Mouse (Mus musculus): ENCODE measurements around the gene Stt3b. TPM values are rescaled to one million over a fixed set of nuclear protein-coding genes. Genes with fewer than 3 reads are reported as not detected.
A peak's percentile ranks its signal among the peaks of the same experiment; 100 is the strongest.

Gene Stt3b
- polyA plus RNA-seq, 1 experiment from 2014 or later = 56.6 TPM

GRCm38 (mm10) chr9:115220466-115220865 lies 89.8 kb downstream of the Stt3b start:
- no peak overlapping the region for H3K4me2 ChIP-seq (replicated peaks; ENCODE audit: low read depth, low read length)
- H3K4me1 ChIP-seq (ENCODE audit: insufficient read depth, low read depth, low read length) = peaks cover 4% of the 10 kb centered on the region; the same call in 1 of the 2 replicates
- H3K27ac ChIP-seq (ENCODE audit: low read length) = no peak overlapping the region
- no peaks in the 10 kb centered on the region for H3K36me3 ChIP-seq (ENCODE audit: insufficient read depth, low read length)
- H3K9me3 ChIP-seq (ENCODE audit: low read length) = no peaks in the 10 kb centered on the region
- no peak for TF ChIP-seq EP300 (IDR thresholded peaks at IDR 0.05)
- TF ChIP-seq CTCF (IDR thresholded peaks at IDR 0.05) = no peak
- ATAC-seq (no peak), DNase-seq (ENCODE audit: low spot score) (no peak)
- H3K9ac ChIP-seq (replicated peaks; ENCODE audit: low read depth) = no peak overlapping the region
- H3K4me3 ChIP-seq (ENCODE audit: low read depth, low read length) = no peak overlapping the region
- H3K27me3 ChIP-seq (replicated peaks; ENCODE audit: insufficient read depth, low read length) = no peaks in the 10 kb centered on the region
- 64% methylated on average over 7 of the region's 7 CpGs for WGBS

DNA sequence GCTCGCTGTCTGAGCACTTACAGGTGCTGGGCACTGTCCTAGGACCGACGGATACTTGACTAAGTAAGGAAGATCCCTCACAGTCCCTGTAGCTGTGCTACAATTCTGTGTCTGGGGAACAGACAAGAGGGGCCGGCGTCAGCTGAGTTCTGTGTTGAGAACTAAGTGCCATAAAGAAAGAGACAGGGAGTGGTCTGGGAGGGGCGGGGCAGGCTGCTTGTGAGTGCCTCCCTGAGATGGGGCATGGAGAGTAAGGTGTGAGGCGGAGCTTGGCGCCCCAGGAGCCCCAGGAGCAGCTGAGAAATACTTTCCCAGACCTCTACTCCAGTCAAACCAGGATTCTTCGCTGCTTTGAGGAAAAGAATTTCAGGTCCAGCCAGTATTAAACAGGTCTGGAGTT lies 92.2 kb downstream of the Stt3b start:
- no peaks in the 10 kb centered on the region for H3K36me3 ChIP-seq (ENCODE audit: insufficient read depth, low read length)
- 31% methylated on average over 9 of the region's 9 CpGs for whole genome bisulfite sequencing
- no peaks in the 10 kb centered on the region for H3K27me3 ChIP-seq (replicated peaks; ENCODE audit: insufficient read depth, low read length)
- peak; percentile 52 for ATAC-seq
- H3K4me1 ChIP-seq (ENCODE audit: insufficient read depth, low read depth, low read length) = peaks cover 11% of the 10 kb centered on the region; the same call in 1 of the 2 replicates
- TF ChIP-seq CTCF (IDR thresholded peaks at IDR 0.05) (no peak), EP300 (IDR thresholded peaks at IDR 0.05) (no peak)
- no peak overlapping the region for H3K27ac ChIP-seq (ENCODE audit: low read length)
- H3K9ac ChIP-seq (replicated peaks; ENCODE audit: low read depth) = no peak overlapping the region
- H3K4me3 ChIP-seq (ENCODE audit: low read depth, low read length) = no peak overlapping the region
- no peak overlapping the region for H3K4me2 ChIP-seq (replicated peaks; ENCODE audit: low read depth, low read length)
- H3K9me3 ChIP-seq (ENCODE audit: low read length) = no peaks in the 10 kb centered on the region; the same call in 1 of the 2 replicates
- peak; percentile 58 for DNase-seq (ENCODE audit: low spot score)

GRCm38 (mm10) chr9:115215830-115216701 lies 94.2 kb downstream of the Stt3b start:
- H3K4me2 ChIP-seq (replicated peaks; ENCODE audit: low read depth, low read length) = no peak overlapping the region
- H3K4me1 ChIP-seq (ENCODE audit: insufficient read depth, low read depth, low read length) = peaks cover 11% of the 10 kb centered on the region; the same call in 1 of the 2 replicates
- WGBS = 41% methylated on average over 20 of the region's 21 CpGs
- H3K36me3 ChIP-seq (ENCODE audit: insufficient read depth, low read length) = no peaks in the 10 kb centered on the region
- no peak overlapping the region for H3K27ac ChIP-seq (ENCODE audit: low read length)
- no peak for TF ChIP-seq CTCF (IDR thresholded peaks at IDR 0.05)
- TF ChIP-seq EP300 (IDR thresholded peaks at IDR 0.05) = no peak
- no peak overlapping the region for H3K9ac ChIP-seq (replicated peaks; ENCODE audit: low read depth)
- no peaks in the 10 kb centered on the region; the same call in 1 of the 2 replicates for H3K9me3 ChIP-seq (ENCODE audit: low read length)
- peak; percentile 70 for DNase-seq (ENCODE audit: low spot score)
- ATAC-seq = peak; percentile 66
- no peaks in the 10 kb centered on the region for H3K27me3 ChIP-seq (replicated peaks; ENCODE audit: insufficient read depth, low read length)
- H3K4me3 ChIP-seq (ENCODE audit: low read depth, low read length) = no peak overlapping the region

- Histone ChIP-seq H3K4me3 (ENCODE audit: low read depth, low read length) (no peak overlapping the region), H3K9ac (replicated peaks; ENCODE audit: low read depth) (no peak overlapping the region), H3K27ac (ENCODE audit: low read length) (no peak overlapping the region), H3K4me2 (replicated peaks; ENCODE audit: low read depth, low read length) (no peak overlapping the region), H3K36me3 (ENCODE audit: insufficient read depth, low read length) (no peaks in the 10 kb centered on the region), H3K27me3 (replicated peaks; ENCODE audit: insufficient read depth, low read length) (no peaks in the 10 kb centered on the region), H3K9me3 (ENCODE audit: low read length) (no peaks in the 10 kb centered on the region; the same call in 1 of the 2 replicates), H3K4me1 (ENCODE audit: insufficient read depth, low read depth, low read length) (peaks cover 11% of the 10 kb centered on the region; the same call in 1 of the 2 replicates)
- TF ChIP-seq CTCF (IDR thresholded peaks at IDR 0.05) (peak; percentile 39), EP300 (IDR thresholded peaks at IDR 0.05) (no peak)
- DNase-seq (ENCODE audit: low spot score) (peak; percentile 40), ATAC-seq (peak; percentile 34)
- 21% methylated on average over 7 of the region's 7 CpGs for WGBS
Observed at GRCm38 (mm10) chr9:115214572-115215571, 95.3 kb downstream of the Stt3b start.

DNA sequence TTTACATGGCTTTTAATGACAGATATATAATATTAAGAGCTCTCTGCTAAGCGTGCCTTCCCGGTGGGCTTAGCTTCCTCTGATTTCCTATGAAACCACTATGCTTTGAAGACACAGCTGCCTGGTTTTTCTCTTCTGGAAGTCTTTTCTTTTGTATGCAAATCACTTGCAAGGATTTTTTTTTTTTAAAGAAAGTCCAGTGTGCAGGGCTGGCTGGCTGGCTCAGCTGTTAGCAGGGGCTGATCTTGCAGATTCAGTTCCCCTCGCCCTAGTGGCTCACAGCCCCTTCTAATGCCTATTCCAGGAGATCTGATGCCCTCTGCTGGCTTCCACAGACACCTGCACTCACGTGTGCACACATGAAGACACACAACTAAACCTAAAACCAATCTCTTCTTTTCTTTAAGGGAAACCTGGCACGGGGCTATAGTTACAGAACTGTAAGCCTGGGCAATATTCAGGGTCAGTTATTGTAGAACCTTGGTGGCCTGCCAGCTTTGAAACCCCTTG lies 96.4 kb downstream of the Stt3b start:
- H3K4me3 ChIP-seq (ENCODE audit: low read depth, low read length) = no peak overlapping the region
- H3K27me3 ChIP-seq (replicated peaks; ENCODE audit: insufficient read depth, low read length) = no peaks in the 10 kb centered on the region
- no peak overlapping the region for H3K4me2 ChIP-seq (replicated peaks; ENCODE audit: low read depth, low read length)
- no peaks in the 10 kb centered on the region; the same call in 1 of the 2 replicates for H3K9me3 ChIP-seq (ENCODE audit: low read length)
- TF ChIP-seq CTCF (IDR thresholded peaks at IDR 0.05) = peak; percentile 28; the same call in 1 of the 2 replicates
- no peak for TF ChIP-seq EP300 (IDR thresholded peaks at IDR 0.05)
- H3K4me1 ChIP-seq (ENCODE audit: insufficient read depth, low read depth, low read length) = peaks cover 11% of the 10 kb centered on the region; the same call in 1 of the 2 replicates
- 90% methylated on average over 5 of the region's 5 CpGs for WGBS
- no peak for DNase-seq (ENCODE audit: low spot score)
- no peak for ATAC-seq
- H3K27ac ChIP-seq (ENCODE audit: low read length) = no peak overlapping the region
- no peak overlapping the region for H3K9ac ChIP-seq (replicated peaks; ENCODE audit: low read depth)
- H3K36me3 ChIP-seq (ENCODE audit: insufficient read depth, low read length) = no peaks in the 10 kb centered on the region
